Mouse (Mus musculus) ES-Bruce4 (cell line): Measurements from ENCODE around the gene Dchs1. TPM values are rescaled to one million over a fixed set of nuclear protein-coding genes. Genes with fewer than 3 reads are reported as not detected.

Experiments
- H3K27ac ChIP-seq: 2 replicates; pipeline ENCODE4 v1.5.1; 2012; ENCODE audit warnings: low read length, inconsistent platforms; ENCODE audit not compliant: insufficient read depth
- H3K27me3 ChIP-seq: 2 replicates; pipeline ENCODE4 v1.6.1; 2012; ENCODE audit warnings: mild to moderate bottlenecking, low read length, inconsistent platforms; ENCODE audit not compliant: control insufficient read depth, poor library complexity, insufficient read depth, severe bottlenecking
- H3K36me3 ChIP-seq: 2 replicates; pipeline ENCODE4 v1.6.1; 2012; ENCODE audit warnings: inconsistent platforms, mild to moderate bottlenecking, low read length, moderate library complexity; ENCODE audit not compliant: control insufficient read depth, poor library complexity, insufficient read depth, severe bottlenecking
- H3K4me1 ChIP-seq: one replicate; pipeline ENCODE4 v1.8.1; 2011; ENCODE audit warnings: low read length; ENCODE audit not compliant: control insufficient read depth, insufficient read depth
- H3K4me3 ChIP-seq: 2 replicates; pipeline ENCODE4 v1.5.1; 2011; ENCODE audit warnings: low read depth, mild to moderate bottlenecking, low read length
- H3K9ac ChIP-seq: 2 replicates; pipeline ENCODE4 v1.6.1; 2012; ENCODE audit warnings: low read depth, mild to moderate bottlenecking, inconsistent platforms; ENCODE audit not compliant: poor library complexity, severe bottlenecking
- H3K9me3 ChIP-seq: replicated peaks from 2 replicates; pipeline ENCODE4 v1.6.1; 2012; ENCODE audit warnings: mild to moderate bottlenecking, low read length, inconsistent platforms; ENCODE audit not compliant: control insufficient read depth, poor library complexity, insufficient read depth, severe bottlenecking
- CTCF ChIP-seq: IDR thresholded peaks from one replicate; pipeline ENCODE4 v1.8.1; 2011; ENCODE audit warnings: low read depth, low read length
- EP300 ChIP-seq: IDR thresholded peaks from 2 replicates; pipeline ENCODE4 v1.6.1; 2011; ENCODE audit warnings: low read depth, low read length; ENCODE audit not compliant: insufficient read depth
- POLR2A ChIP-seq: IDR thresholded peaks from one replicate; pipeline ENCODE4 v1.8.1; 2011; ENCODE audit warnings: low read length; ENCODE audit not compliant: insufficient read depth
- polyA plus RNA-seq: library from polyadenylated mRNA; stranded (reverse); fragments of >200 nt; gene quantifications from 2 replicates; pipeline ENCODE4 v1.2.4, GENCODE M21; 2011; ENCODE audit warnings: low read depth; ENCODE audit not compliant: missing spikeins, insufficient read depth, insufficient read length

The Dchs1 gene
- polyA plus RNA-seq, 1 experiment, result 0.37 TPM

DNA sequence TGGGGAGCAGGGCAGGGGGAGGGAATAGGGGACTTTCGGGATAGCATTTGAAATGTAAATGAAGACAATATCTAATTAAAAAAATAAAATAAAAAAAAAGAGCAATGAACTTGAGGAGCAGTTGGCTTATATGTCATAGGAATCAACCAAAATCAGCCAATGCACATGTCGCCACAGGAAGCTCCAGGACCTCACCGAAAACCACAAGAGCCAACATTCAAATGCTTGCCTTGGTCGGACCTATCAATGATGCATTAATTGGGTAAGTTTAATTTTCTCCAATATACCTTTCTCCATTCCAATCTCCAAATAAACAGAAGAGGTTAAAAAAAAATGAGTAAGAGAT is 60.5 kb downstream of the Dchs1 start:
- Histone ChIP-seq H3K4me3 (no peak overlapping the region), H3K4me1 (no peaks in the 10 kb centered on the region), H3K27ac (no peak overlapping the region), H3K36me3 (peaks cover 12% of the 10 kb centered on the region), H3K27me3 (no peaks in the 10 kb centered on the region), H3K9me3 (no peaks in the 10 kb centered on the region), H3K9ac (no peak overlapping the region)
- TF ChIP-seq POLR2A, result no peak
- no peak for TF ChIP-seq EP300
- no peak for TF ChIP-seq CTCF

DNA sequence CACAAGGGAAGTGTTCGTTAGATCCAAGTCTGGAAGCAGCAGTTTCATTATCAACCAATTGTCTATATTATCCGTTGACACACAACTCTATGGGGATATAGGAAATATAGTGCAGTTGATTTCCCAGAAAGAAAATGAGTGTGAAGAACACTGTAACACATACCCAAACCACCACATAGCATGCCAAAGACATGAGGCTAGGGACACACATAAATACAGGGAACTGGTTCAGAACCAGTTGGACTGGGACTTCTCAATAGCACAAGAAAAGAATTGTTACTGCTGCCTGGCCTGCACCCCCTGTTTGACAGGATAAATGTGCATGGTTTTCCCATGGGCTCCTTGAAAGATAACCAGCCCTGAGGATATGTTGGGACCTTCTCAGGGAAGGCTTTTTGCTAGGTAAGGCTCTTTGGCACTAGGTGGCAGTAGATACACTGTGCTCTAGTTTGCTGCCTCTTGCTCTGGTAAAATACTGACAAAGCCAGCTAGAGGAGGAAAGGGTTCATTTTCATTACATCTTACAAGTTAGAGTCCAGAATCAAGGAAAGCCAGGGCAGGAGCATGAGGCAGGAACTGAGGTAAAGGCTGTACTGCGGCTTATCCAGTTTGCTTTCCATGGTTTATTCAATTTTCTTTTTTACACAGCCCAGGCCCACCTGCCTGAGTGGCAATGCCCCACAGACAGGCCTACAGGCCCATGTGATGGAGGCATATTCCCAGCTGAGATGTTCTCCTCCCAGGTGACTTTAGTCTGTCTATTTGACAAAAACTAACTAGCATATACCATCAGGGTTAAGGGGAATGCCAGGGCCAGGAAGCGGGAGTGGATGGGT is 61.1 kb downstream of the Dchs1 start:
- Histone ChIP-seq H3K27ac (no peak overlapping the region), H3K36me3 (peaks cover 8% of the 10 kb centered on the region), H3K4me3 (no peak overlapping the region), H3K4me1 (no peaks in the 10 kb centered on the region), H3K9ac (no peak overlapping the region), H3K9me3 (no peaks in the 10 kb centered on the region), H3K27me3 (no peaks in the 10 kb centered on the region)
- no peak for TF ChIP-seq POLR2A
- TF ChIP-seq EP300, result no peak
- no peak for TF ChIP-seq CTCF

DNA sequence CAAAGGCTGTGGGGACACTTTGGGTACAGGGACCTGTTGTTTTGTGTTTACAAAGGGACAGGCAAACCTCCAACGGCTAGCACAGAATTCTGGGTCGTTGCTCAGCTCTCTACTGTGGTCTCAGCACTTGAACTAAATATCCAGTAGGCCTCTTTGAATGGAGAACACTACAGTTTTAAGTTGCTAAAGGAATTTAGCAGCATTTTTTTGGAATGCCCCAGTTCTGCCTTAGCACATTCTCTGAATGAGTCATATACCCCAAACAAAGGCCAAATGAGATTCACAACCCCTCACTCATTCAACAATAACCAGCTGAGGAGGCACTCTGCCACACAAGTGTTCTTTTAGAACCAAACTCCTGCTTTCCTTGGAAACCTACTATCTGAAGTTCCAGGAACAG is 65.5 kb downstream of the Dchs1 start:
- TF ChIP-seq POLR2A (no peak), CTCF (no peak), EP300 (no peak)
- H3K36me3 ChIP-seq, result no peaks in the 10 kb centered on the region
- H3K9ac ChIP-seq, result no peak overlapping the region
- no peak overlapping the region for H3K4me3 ChIP-seq
- no peaks in the 10 kb centered on the region for H3K4me1 ChIP-seq
- H3K27me3 ChIP-seq, result no peaks in the 10 kb centered on the region
- H3K27ac ChIP-seq, result no peak overlapping the region
- no peaks in the 10 kb centered on the region for H3K9me3 ChIP-seq

DNA sequence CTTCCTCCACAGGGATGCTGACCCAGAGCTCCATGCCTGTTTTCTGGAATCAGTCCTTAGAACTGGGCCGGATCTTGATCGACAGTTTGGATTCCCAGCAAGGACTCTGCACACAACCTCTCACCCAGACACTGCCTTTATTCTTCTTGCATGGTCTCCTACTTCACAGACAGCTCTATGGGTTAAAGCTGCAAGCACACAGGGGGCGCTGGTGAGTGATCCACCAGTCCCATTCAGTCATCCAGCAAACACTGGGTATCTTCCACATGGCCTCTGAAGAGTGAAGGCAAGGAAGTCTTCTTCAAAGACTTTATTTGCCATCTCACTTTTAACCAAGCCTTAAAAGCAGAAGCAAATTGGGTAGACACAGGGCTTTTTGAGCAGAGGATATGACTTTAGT is 72.1 kb downstream of the Dchs1 start:
- TF ChIP-seq EP300 (no peak), CTCF (peak; percentile 30)
- H3K9ac ChIP-seq, result no peak overlapping the region
- H3K4me3 ChIP-seq, result no peak overlapping the region
- H3K4me1 ChIP-seq, result no peaks in the 10 kb centered on the region
- H3K27ac ChIP-seq, result no peak overlapping the region
- no peaks in the 10 kb centered on the region for H3K27me3 ChIP-seq
- no peaks in the 10 kb centered on the region for H3K9me3 ChIP-seq
- no peaks in the 10 kb centered on the region for H3K36me3 ChIP-seq

DNA sequence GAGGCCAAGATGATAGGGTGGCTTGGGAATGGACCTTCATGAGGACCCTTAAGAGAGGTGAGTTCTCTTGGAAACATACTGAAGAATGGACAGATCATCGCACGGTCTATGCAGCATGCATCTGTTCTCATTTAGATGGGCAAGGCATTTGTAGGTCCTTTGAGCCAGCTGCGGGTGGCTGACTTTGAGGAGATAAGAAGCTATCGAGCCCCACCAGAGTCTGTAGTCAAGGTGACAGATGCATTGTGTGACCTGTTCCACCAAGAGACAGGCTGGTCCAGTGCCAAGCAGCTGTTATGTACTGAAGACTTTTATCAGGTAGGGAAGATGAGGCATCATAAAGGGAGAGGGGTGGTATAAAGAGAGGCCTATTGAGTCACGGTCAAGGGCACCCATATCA is 78.7 kb downstream of the Dchs1 start:
- H3K9me3 ChIP-seq, result no peaks in the 10 kb centered on the region

DNA sequence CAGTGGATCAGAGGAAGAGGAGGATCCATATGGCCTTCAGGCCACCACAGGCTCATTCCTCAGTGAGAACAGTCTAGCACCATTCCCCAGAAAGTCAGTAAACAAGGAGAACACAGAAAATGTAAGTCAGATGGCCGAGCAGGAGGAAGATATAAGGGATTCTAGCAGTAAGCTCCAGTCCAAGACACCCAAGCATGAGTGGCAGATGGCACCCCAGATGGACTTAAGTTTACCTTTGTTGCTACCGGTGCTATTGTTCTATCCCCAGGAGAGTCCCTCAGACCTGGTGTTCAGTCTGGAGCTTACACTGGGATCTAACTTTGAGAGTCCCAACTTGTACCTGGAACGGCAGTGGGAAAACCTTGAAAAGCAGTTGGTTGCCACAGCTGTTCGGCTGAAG is 83.6 kb downstream of the Dchs1 start:
- no peaks in the 10 kb centered on the region for H3K27me3 ChIP-seq
- TF ChIP-seq EP300, result no peak
- no peak for TF ChIP-seq POLR2A
- TF ChIP-seq CTCF, result no peak
- no peak overlapping the region for H3K9ac ChIP-seq
- no peaks in the 10 kb centered on the region for H3K4me1 ChIP-seq
- no peak overlapping the region for H3K27ac ChIP-seq
- no peaks in the 10 kb centered on the region for H3K36me3 ChIP-seq
- H3K9me3 ChIP-seq, result no peaks in the 10 kb centered on the region
- no peak overlapping the region for H3K4me3 ChIP-seq

More for the DNA sequence above, 78.7 kb downstream of the Dchs1 start:
- no peak overlapping the region for H3K27ac ChIP-seq
- H3K27me3 ChIP-seq, result no peaks in the 10 kb centered on the region
- no peaks in the 10 kb centered on the region for H3K36me3 ChIP-seq
- H3K4me1 ChIP-seq, result no peaks in the 10 kb centered on the region
- H3K4me3 ChIP-seq, result no peak overlapping the region
- TF ChIP-seq CTCF (no peak), POLR2A (no peak), EP300 (no peak)
- no peak overlapping the region for H3K9ac ChIP-seq
